Mouse (Mus musculus) forebrain, embryonic 11.5 days (tissue): ENCODE measurements around the gene C87436. TPM values are rescaled to one million over a fixed set of nuclear protein-coding genes. Genes with fewer than 3 reads are reported as not detected.
A peak's percentile ranks its signal among the peaks of the same experiment; 100 is the strongest.

Experiments used
- ATAC-seq: fragments of 200-750 bp; cut with Nextera tagmentation; replicated peaks from 2 replicates; pipeline ENCODE4 v1.8.0; 2017; ENCODE audit warnings: moderate TSS enrichment; ENCODE audit not compliant: low FRiP score
- DNase-seq: peaks from one replicate; pipeline ENCODE4 v3.0.0-alpha.2; 2017; ENCODE audit warnings: low spot score
- H3K27ac ChIP-seq: fragments of 300-500 bp; sonication (generic); 2 replicates; pipeline ENCODE4 v1.5.1; 2014; ENCODE audit warnings: low read depth, low read length
- H3K27me3 ChIP-seq: fragments of 300-500 bp; sonication (generic); 2 replicates; pipeline ENCODE4 v1.6.1; 2014; ENCODE audit warnings: mild to moderate bottlenecking, low read length, mixed read lengths; ENCODE audit not compliant: control insufficient read depth, insufficient read depth
- H3K36me3 ChIP-seq: fragments of 300-500 bp; sonication (generic); 2 replicates; pipeline ENCODE4 v1.6.1; 2014; ENCODE audit warnings: mild to moderate bottlenecking, low read length, moderate library complexity, mixed read lengths; ENCODE audit not compliant: control insufficient read depth, insufficient read depth
- H3K4me1 ChIP-seq: fragments of 300-500 bp; sonication (generic); replicated peaks from 2 replicates; pipeline ENCODE4 v1.6.1; 2014; ENCODE audit warnings: low read length, mixed read lengths; ENCODE audit not compliant: control insufficient read depth, insufficient read depth
- H3K4me2 ChIP-seq: fragments of 300-500 bp; sonication (generic); 2 replicates; pipeline ENCODE4 v1.6.1; 2014; ENCODE audit warnings: low read depth, mild to moderate bottlenecking, low read length, moderate library complexity, mixed read lengths; ENCODE audit not compliant: severe bottlenecking
- H3K4me3 ChIP-seq: fragments of 300-500 bp; sonication (generic); 2 replicates; pipeline ENCODE4 v1.5.1; 2014; ENCODE audit warnings: low read depth, low read length
- H3K9ac ChIP-seq: fragments of 300-500 bp; sonication (generic); 2 replicates; pipeline ENCODE4 v1.6.1; 2014; ENCODE audit warnings: low read length
- H3K9me3 ChIP-seq: fragments of 300-500 bp; sonication (generic); 2 replicates; pipeline ENCODE4 v1.6.1; 2016; ENCODE audit warnings: low read length, mixed read lengths; ENCODE audit not compliant: control insufficient read depth
- WGBS: fragments of 180-500 bp; shearing (Covaris S2); extraction: QIAGEN DNeasy Blood & Tissue Kit; methylation state at CpG from one replicate; pipeline ENCODE4 v1.1.7; 2014; 5-methylcytosine and 5-hydroxymethylcytosine counted together
- polyA plus RNA-seq: library from polyadenylated mRNA; unstranded; fragments of >200 nt; fragmentation: Nextera tagmentation; extraction: Ambion mirVana; gene quantifications from 2 replicates; pipeline ENCODE4 v1.2.1, GENCODE M21; 2014

The C87436 gene
- polyA plus RNA-seq, 1 experiment from 2014 or later: 28.1 TPM

DNA sequence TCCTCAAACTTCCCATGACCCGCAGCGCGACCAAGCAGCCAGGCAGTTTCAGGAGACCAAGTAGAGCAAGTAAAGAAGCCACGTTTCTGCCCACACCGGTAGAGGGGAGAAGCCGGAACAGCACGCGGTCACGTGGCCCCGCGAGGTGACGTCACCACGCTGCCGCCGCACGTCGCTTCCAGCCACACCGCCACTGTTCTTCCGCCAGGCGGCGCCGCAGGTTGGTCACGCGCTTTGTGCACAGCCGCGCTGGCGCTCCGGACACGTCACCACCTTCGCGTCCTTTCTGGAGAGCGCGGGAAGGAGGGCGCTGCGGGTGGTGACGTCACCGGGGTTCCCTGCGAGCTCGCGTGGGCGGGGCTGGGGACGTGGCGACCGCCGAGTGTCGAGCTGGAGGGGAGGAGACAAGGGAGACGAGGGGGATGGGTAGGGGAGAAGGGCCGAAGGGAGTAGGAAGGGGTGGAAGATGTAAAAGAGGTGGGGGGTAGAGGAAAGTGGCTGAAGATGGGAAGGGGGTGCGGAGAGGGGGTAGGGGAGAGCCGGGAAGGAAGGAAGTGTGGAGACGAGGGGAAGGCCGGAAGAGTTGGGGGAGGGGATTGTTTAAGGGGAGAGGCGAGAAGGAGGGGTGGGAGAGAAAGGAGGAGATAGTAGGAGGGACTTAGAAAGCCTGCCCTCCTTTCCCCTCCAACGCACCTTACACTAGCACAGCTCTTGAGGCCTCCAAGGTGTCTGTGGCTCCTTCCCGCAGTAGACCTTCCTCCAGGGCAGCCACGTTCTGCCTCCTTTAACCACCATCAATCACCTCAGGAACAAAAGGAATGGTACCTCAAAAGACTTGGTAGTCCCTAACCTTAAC, 34.2 kb downstream of the C87436 start:
- Histone ChIP-seq H3K27ac (peak overlapping the region; percentile 89), H3K36me3 (no peaks in the 10 kb centered on the region), H3K4me2 (peak overlapping the region; percentile 39), H3K9me3 (no peaks in the 10 kb centered on the region), H3K27me3 (no peaks in the 10 kb centered on the region), H3K9ac (peak overlapping the region; percentile 55), H3K4me1 (peaks cover 8% of the 10 kb centered on the region), H3K4me3 (peak overlapping the region; percentile 14)
- peak; percentile 100 for DNase-seq
- peak; percentile 94 for ATAC-seq
- under 1% methylated on average over 56 of the region's 56 CpGs for WGBS

GRCm38 (mm10) chr6:86473077-86473476, 34.9 kb downstream of the C87436 start:
- peak overlapping the region; percentile 14 for H3K4me3 ChIP-seq
- ATAC-seq: no peak; the same call in 1 of the 2 replicates
- H3K36me3 ChIP-seq: no peaks in the 10 kb centered on the region
- WGBS: 76% methylated on average over 7 of the region's 7 CpGs
- H3K27ac ChIP-seq: peak overlapping the region; percentile 89
- H3K4me2 ChIP-seq: peak overlapping the region; percentile 39
- H3K9ac ChIP-seq: peak overlapping the region; percentile 55
- H3K9me3 ChIP-seq: no peaks in the 10 kb centered on the region
- peaks cover 8% of the 10 kb centered on the region for H3K4me1 ChIP-seq
- no peaks in the 10 kb centered on the region for H3K27me3 ChIP-seq
- peak; percentile 63 for DNase-seq

- Histone ChIP-seq H3K4me1 (peaks cover 8% of the 10 kb centered on the region), H3K27me3 (no peaks in the 10 kb centered on the region), H3K36me3 (no peaks in the 10 kb centered on the region), H3K9me3 (no peaks in the 10 kb centered on the region), H3K4me3 (no peak overlapping the region), H3K27ac (no peak overlapping the region), H3K9ac (no peak overlapping the region), H3K4me2 (no peak overlapping the region)
- DNase-seq (no peak), ATAC-seq (no peak)
- 97% methylated on average over 5 of the region's 5 CpGs for WGBS
These were observed 35.9 kb downstream of the C87436 start for GRCm38 (mm10) chr6:86474072-86474471.

GRCm38 (mm10) chr6:86474646-86475181, 36.5 kb downstream of the C87436 start:
- H3K9me3 ChIP-seq: no peaks in the 10 kb centered on the region
- no peak overlapping the region for H3K27ac ChIP-seq
- ATAC-seq: no peak
- no peak overlapping the region for H3K9ac ChIP-seq
- H3K4me2 ChIP-seq: no peak overlapping the region
- peaks cover 8% of the 10 kb centered on the region for H3K4me1 ChIP-seq
- H3K4me3 ChIP-seq: no peak overlapping the region
- H3K27me3 ChIP-seq: no peaks in the 10 kb centered on the region
- H3K36me3 ChIP-seq: no peaks in the 10 kb centered on the region
- DNase-seq: no peak

DNA sequence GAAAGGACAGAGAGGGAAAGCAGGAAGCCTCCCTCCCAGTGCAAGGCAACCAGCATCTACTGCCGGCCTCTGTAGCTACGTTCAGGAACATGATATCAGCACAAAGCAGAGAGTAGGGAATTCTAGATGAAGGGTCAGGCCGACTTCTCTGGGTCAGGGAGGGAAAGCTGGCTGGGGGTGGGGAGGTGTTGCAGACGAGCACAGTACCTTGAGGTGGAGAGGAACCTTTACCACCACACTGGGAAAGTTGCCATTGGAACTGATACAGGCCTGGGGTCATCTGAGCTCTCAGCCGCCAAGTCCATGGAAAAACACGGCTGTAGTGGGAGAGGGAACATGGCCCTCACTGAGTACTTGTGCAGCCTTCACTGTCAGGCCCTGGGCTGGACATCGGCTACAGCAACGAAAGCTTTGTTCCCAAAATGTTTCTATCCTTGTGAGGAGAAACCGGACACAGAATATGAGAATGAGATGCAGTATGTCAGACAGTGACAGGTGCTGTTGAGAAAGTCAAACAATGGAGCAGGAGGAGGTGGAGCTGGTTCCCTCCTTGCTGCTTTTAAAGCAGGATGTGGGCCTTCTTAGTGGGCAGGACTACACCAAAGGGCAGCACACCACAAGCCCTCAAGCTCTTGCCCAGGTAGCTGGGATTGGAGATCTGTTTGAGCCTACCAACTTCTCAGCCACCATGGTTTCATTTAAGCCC, 37.4 kb downstream of the C87436 start:
- Histone ChIP-seq H3K4me2 (no peak overlapping the region), H3K4me3 (no peak overlapping the region), H3K9me3 (no peaks in the 10 kb centered on the region), H3K27ac (no peak overlapping the region), H3K36me3 (no peaks in the 10 kb centered on the region), H3K27me3 (no peaks in the 10 kb centered on the region), H3K4me1 (peaks cover 9% of the 10 kb centered on the region), H3K9ac (no peak overlapping the region)
- no peak for ATAC-seq
- no peak for DNase-seq
- WGBS: 79% methylated on average over 9 of the region's 9 CpGs

DNA sequence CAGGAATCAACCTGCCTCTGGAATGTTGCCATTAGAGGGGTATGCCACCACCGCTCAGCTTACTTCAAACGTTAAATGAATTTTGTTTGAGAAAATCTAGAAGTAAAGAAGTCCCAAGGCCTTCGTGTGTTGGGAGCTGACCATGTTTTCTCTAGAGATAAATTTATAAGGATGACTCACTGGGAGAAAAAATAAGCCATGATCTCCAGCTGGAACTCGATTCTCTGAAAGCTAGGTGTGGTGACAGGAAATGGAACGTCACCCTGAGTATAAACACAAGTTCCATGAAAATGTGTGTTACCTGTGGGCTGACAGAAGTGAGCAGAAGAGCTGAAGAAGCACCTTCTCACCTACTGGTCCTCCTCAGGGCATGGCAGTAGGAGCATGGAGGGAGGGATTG, 38.8 kb downstream of the C87436 start:
- H3K9ac ChIP-seq: no peak overlapping the region
- no peak for DNase-seq
- no peak for ATAC-seq
- H3K4me2 ChIP-seq: no peak overlapping the region
- H3K27ac ChIP-seq: no peak overlapping the region
- H3K27me3 ChIP-seq: no peaks in the 10 kb centered on the region
- H3K4me1 ChIP-seq: peaks cover 10% of the 10 kb centered on the region
- WGBS: 86% methylated on average over 5 of the region's 5 CpGs
- no peak overlapping the region for H3K4me3 ChIP-seq
- H3K9me3 ChIP-seq: no peaks in the 10 kb centered on the region
- no peaks in the 10 kb centered on the region for H3K36me3 ChIP-seq

GRCm38 (mm10) chr6:86479311-86479710, 41.1 kb downstream of the C87436 start:
- no peak overlapping the region for H3K4me2 ChIP-seq
- H3K9ac ChIP-seq: no peak overlapping the region
- DNase-seq: no peak
- no peaks in the 10 kb centered on the region for H3K36me3 ChIP-seq
- H3K9me3 ChIP-seq: no peaks in the 10 kb centered on the region
- peaks cover 2% of the 10 kb centered on the region; the same call in 1 of the 2 replicates for H3K4me1 ChIP-seq
- no peaks in the 10 kb centered on the region for H3K27me3 ChIP-seq
- WGBS: 59% methylated on average over 3 of the region's 3 CpGs
- no peak overlapping the region for H3K4me3 ChIP-seq
- ATAC-seq: no peak
- no peak overlapping the region for H3K27ac ChIP-seq

GRCm38 (mm10) chr6:86479816-86480188, 41.6 kb downstream of the C87436 start:
- Histone ChIP-seq H3K4me2 (no peak overlapping the region), H3K27ac (no peak overlapping the region), H3K4me3 (no peak overlapping the region), H3K4me1 (peaks cover 2% of the 10 kb centered on the region; the same call in 1 of the 2 replicates), H3K27me3 (no peaks in the 10 kb centered on the region), H3K9ac (no peak overlapping the region), H3K9me3 (no peaks in the 10 kb centered on the region), H3K36me3 (no peaks in the 10 kb centered on the region)
- ATAC-seq (no peak), DNase-seq (no peak)
